Mouse (Mus musculus): Measurements from ENCODE around the gene Klf3.

GRCm38 (mm10) chr5:64852656-64853398, 49.6 kb downstream of the Klf3 start:
- TF ChIP-seq CTCF (IDR thresholded peaks at IDR 0.05; ENCODE audit: low read depth, low read length) (no peak), POLR2A (IDR thresholded peaks at IDR 0.05; ENCODE audit: extremely low read depth, insufficient read depth, low read length) (no peak)
